Mouse (Mus musculus): ENCODE data around the gene Syt7. TPM values are rescaled to one million over a fixed set of nuclear protein-coding genes. Genes with fewer than 3 reads are reported as not detected.

The Syt7 gene
- 10 to 100 TPM; 39.4 to 41.6 TPM for total RNA-seq (2021)

DNA sequence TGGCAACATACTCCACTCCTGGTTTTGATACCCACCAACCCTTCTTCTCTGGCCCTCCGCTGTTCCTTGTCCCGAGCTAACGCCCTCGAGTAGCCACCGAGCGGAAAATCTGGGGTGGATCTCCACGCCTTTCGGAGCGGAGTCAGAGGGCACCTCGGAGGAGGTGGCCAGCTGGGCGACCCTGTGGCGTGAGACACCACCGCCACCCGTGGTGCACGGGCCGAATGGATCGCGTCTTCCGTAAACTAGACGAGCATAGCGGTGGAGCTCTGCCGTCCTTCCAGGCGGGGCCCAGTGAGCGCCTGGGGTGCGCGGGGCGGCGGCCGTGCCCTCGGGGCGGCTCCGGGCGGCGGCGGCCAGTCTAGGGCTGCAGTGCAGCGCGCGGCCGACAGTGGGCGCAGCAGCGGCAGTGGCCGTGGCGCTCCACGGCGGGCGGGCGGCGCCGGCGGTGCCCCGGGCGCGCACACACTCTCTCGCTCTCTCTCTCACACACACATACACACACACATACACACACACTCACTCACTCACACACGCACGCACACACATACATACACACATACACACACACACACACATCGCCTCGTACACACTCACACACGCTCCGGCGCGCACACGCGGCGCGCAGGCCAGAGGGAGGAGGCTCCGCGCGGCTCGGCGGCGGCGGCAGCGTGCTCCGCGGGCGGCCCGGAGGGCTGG is at the start of gene Syt7:
Gene Syt7 (plus strand): TSS at position 476 of the 699 bp plus-strand sequence.
- intact Hi-C loops (cut with DNase I): no loop called here
- peak; percentile 95 to 98 for DNase-seq

DNA sequence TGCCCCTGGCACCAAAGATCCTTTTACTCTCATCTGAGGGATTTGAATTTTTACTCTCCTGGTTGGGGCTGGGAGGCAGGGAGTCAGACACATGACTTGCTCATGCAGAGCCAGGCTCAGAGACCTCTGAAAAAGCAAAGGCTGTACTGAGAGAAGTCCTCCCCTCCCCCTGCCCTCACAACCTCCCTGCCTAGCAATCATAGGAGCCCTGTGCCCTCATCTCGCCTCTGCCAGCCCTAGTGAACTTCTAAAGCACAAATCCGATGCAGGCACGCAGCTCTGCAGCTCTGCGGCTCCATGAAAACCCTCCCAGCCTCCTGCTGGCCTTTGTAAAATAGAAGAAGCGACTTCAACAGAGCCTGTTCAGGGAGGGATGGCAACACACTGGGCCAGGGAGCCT is 49.6 kb upstream of the Syt7 start:
- intact Hi-C loops (cut with DNase I): no loop called here
- no peak for DNase-seq

DNA sequence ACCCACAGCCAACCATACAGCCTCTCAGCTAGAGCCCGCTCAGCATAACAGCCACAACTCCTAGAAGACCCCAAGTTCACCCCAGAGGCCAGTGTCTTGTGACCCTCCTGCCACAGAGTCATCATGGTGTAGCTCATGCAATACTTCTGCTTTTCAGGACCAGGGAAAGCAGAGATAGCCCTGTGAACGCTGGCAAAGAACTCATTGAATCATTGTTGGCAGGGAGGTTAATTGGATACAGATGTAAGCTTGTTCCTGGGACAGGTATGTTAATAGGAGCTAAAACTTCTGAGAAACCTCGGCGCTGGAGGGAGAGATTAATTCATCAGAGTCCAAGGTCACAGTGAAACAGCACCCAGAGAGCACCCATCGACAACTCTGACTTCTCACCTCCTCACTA is 48.2 kb upstream of the Syt7 start:
- intact Hi-C loops (cut with DNase I): loop anchor here (1.0 to 2.0 kb wide), 2 partner anchors 50 to 55 kb away; no protein-coding TSS in a partner anchor
- DNase-seq: no peak

DNA sequence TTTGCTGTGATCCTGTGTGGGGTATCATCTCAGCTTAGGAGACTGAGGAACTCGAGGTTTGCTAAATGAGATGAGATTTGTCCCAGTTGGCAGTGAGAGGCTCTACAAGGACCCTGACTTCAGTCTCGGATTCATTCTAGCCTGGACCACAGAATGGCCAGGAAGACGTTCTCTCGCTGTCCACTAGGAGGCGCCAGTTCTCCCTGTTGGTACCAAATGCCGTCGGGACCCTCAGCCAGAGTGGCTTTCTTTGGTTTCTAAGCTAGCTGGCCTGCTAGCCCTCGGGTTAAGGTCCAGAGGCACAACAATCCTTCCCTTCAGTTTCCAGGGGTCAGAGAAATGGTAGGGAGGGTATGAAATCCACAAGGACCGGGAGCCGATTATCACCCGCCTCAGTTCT is 47.7 kb upstream of the Syt7 start:
- peak; percentile 47 to 72 for DNase-seq
- intact Hi-C loops (cut with DNase I): loop anchor here (1.0 to 2.0 kb wide), 2 partner anchors 50 to 54 kb away; no protein-coding TSS in a partner anchor

DNA sequence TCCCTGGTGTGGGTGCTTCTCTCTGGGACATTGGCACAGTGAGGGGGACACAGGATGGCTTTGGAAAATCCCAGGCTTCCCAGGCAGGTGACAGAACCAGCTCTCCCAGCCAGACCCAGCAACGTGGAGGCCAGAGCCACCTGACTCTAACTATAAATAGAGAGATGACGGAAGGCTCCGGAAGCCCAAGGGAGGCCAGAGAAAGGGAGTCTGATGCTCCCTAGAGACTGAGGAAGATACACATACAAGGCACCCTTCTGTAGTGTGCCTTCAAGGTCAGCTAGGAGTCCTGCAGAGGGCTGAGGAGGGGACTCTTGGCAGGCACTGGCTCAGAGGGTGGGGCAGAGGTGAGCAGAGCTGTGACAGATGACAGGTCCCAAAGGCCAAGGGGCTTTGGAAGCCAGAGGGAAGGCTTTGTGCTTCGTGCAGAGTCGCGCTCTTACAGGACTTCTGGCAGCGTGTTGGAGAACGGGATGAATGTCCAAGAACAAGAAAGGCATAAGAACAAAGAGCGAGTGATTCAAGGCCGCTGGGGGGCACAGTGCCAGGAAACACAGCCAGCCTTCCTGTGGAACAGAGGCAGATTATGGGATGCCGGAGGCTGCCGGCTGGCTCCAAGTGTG is 47.0 kb upstream of the Syt7 start:
- intact Hi-C loops (cut with DNase I): loop anchor here (1.0 to 2.0 kb wide), 2 partner anchors 49 to 53 kb away; no protein-coding TSS in a partner anchor
- peak; percentile 65 to 72 for DNase-seq

DNA sequence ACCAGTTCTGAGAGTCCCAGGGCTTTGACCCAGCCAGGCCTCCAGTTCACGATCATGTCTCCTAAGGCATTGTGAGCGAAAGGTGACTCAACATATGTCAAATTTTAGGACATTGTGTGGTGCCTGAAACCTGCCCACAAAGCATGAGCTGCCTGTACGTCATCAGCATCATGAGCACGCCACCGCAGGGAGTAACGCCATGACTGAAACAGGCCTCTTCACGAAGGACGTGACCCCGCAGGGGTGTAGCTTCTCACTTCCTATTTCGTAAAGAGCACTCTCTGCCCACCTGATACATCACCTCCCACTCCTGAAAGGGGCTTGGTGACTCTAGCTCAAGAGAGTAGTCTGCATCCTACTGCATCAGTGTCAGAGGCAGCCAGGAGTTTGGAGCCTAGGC is 45.0 kb upstream of the Syt7 start:
- DNase-seq: no peak
- intact Hi-C loops (cut with DNase I): no loop called here

DNA sequence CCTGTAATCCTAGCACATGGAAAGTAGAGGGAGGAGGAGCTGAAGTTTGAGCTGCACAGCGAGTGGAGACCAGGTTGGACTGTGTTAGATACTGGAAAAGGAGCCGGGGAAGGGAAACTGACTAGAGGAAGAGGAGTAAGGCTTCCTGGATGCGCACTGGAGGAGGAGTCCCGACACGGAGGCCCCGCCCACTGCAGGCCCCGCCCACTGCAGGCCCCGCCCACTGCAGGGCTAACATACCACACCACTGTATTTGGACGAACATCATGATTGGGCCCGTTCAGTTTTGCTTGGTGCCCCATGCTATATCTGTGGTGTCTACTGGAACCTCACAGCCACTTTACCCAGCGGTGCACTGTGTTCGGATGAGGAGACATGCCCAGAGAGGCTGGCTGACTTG is 43.2 kb upstream of the Syt7 start:
- intact Hi-C loops (cut with DNase I): no loop called here
- no peak for DNase-seq

DNA sequence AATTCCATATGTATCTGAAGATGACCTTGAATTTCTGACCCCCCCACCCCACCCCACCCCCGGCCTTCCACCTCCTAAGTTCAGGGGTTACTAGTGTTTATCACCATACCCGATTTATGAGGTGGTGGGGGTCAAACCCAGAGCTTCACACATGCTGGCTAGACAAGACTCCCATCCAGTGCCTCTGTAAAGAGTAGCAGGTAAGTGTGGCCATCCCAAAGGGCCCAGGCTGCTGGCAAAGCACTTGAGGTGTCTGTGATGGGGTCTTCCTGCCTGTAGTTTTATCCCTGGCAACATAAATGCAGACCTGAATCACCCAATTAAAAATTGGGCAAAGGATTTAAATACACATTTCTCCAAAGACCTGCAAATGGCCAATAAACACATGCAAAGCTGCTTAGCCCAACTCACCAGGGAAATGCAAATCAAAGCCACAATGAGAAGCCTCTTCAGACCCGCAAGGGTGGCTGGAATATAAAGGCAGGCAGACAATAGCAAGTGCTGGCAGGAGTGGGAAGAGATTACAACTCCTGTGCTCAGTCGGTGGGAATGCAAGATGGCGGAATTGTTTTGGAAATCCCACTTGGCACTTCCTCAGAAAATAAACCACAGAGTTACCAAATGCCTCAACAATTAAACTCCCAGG is 41.1 kb upstream of the Syt7 start:
- intact Hi-C loops (cut with DNase I): no loop called here
- DNase-seq: no peak

DNA sequence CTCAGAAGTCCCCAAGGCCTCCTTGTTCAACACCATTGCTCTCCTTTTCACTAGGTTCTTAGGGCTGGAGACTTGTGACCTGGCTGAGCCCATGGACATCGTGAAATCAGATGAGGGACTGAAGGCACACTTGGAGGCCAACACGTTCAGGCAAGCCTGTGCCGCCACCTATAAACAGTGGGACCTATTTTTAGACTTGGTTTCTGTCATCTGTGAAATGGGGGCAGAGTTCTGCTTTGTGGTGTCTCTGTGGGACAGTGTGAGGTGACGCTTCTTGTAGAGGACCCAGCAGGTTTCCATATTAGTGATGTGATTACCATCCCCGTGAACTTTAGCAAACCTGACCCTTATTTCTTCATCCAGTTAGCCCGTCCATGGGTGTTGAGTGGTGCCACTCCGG is 36.7 kb upstream of the Syt7 start:
- intact Hi-C loops (cut with DNase I): no loop called here
- DNase-seq: no peak

DNA sequence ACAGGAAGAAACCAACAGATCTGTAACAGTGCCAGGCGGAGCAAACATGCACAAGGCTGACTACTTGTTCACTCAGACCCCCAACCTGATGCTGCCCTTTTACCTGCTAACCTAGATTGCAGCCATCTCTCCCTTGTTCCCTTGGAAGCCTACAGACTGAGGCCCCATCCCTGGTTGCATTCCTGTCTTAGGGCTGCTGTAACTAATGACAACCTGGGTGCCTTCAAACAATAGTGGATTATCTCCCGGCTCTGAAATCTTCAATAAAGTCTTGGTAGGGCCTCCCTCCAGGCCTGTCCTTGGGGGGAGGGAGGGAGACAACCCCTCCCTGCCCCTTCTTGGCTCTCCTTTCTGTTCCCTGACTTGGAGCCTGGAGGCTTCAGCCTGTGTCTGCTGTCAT is 34.1 kb upstream of the Syt7 start:
- DNase-seq: no peak
- intact Hi-C loops (cut with DNase I): no loop called here

DNA sequence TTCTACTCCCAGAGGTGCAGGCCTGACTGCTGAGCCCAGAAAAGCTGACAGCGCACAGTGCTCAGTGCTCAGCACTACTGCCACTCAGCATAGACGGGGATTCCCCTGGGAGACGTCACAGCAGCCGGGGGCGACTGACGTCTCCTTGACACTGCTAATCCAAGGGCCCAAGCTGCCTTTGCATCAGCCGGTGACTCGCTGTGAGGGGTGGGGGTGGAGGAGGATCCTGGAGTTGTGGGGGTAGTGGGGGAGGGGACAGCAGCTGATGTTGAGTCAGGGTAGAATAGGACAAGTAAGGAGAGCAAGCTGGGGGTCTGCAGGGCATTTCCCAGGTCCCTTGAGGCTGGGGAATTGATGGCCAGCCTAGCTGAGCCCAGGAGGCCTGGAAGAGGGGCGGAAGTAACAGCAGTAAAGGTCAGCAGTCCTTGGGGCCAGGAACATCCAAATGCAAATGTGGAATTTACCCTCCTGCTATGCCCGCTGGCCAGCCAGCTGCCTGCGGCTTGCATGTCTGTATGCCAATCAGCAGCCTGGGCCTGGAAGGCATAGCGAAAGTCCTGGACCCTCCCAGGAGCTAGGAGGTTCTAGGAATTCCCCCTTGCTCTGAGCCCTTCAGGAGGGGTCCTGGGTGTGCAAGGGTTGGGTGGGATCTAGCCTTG is 31.9 kb upstream of the Syt7 start:
- intact Hi-C loops (cut with DNase I): no loop called here
- DNase-seq: no peak

DNA sequence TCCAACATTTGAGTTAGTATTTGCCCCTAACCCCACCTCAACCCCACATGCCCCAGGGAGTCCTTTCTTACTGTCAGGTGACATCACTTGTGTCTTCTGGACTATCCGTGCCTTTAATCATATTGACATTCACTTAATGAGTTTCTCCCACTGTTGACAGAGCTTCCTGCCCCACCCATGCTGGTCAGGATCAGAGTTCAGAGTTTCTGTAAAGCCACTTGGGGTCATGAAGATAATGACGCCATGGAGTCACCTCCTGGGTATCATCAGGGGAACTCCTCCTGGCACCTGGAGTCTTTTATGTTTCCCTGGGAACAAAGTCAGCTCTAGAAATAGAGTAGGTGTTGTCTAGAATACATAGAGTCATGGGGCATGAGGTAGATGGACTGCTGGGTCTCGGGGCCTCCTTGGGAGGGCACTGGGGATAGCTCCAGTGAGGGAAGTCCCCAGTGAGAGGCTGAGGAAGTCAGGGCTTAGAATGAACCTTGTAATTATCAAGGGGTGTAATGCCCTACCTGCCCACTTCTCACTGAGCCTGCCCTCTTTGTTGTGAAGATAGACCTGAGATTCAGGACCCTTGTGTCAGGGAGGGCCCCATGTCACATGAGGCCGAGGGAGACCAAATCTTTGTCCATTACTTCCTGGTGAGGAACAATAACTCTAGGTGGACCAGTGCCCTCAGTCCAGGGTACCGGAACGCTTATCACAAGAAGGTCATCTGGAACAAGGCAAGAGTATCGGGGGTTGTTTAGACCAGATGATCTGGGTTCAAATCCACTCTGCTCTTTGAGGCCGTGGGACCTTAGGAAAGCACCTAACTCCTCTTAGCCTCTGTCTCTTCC is 29.6 kb upstream of the Syt7 start:
- intact Hi-C loops (cut with DNase I): no loop called here
- DNase-seq: no peak

DNA sequence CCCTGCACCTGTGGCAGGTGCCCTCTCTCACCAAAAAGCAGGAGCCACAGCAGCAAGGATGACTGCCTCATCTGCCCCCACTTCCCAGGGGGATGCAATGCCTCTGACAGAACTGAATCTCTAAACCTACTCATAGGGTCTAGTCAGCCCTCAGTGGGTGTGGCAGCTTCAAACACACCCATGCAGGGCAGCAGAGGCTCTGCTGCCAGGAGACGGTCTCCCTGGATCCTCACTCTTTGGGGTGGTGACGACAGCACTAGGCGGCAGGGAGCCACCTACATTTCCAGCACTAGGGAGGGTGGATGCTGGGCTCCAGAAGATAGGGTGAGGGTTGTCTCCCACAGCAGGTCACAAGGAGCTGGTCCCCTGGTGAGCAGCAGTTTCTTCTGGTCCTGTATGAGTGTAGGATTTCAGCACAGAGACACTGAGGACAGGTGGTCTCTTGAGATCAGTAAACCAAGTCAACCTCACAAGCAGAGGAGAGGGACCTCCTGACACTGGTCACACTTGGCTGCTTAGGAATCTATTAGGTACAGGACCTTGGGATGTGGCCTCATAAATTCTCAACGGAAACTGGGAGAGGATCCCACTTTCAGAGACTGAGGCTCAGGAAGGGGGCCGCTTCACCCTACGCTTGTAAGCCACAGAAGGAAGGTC is 26.3 kb upstream of the Syt7 start:
- DNase-seq: no peak
- intact Hi-C loops (cut with DNase I): no loop called here

DNA sequence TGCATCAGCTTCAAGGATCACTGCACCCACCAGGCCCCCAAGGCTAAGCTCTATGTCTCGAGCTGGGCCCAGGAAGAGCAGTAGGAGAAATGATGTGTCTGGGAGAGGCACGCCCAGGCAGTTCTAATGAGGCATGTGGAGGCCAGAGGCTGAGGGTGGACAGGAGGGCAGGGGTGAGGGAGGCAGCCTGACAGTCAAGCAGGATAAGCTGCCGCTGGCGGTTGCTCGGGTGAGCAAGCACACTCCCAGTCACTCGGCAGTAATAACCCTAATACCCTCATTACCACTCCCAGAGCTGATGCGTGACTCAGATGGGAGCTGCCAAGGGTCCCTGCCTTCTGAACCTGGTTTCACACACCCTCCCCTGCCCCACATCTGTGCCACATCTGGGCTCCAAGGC is 25.0 kb upstream of the Syt7 start:
- no peak for DNase-seq
- intact Hi-C loops (cut with DNase I): no loop called here

DNA sequence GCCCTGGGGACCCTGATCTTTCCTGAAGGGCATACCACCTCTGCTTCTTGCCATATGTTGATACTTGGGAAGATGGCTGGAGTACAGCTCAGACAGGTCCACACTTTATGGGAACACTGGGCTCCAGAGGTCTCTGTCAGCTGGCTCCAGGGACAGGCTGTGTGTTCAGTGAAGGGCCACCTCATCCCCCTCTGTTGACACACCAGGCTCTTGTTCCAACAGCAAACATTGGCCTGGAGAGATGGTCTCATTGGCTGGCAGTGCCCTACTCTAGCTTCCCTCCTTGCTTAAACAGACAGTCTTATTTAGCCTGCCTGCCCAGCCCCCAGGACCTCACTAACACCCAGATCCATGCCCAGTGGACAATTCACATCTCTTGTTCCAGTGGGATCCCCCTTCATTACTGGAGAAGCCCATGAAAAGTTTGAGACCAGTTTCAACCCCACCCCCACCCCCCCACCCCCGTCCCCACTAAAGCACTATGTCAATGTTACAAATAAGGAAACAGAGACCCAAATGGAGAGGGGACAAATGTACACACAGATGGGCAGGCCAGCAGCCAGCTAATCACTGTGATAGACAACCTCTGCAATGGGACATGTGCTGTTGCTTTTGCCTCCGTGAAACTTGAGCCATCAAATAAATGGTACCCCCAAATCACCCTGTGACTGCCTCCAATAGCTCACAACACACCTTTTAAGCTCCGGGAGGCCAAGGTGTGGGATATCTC is 22.6 kb upstream of the Syt7 start:
- intact Hi-C loops (cut with DNase I): no loop called here
- no peak for DNase-seq

DNA sequence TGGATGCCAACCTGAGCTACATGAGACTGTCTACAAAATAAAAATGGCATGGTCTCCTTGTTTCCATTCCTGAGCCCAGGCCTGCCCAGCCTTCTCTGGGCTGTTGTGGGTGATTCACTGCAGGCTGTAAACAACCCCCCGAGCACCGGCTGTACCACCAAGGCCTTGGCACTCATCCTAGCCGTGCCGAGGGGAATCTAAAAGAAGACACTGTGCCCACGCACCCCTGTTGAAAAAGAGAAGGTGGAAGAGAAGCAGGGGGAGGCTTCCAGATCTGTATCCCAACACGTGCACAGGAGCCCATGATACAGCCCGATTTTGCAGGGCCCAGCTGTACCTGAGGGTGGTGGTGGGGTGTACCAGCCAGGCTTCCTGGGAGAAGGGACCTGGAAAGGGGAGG is 21.1 kb upstream of the Syt7 start:
- DNase-seq: no peak
- intact Hi-C loops (cut with DNase I): no loop called here

DNA sequence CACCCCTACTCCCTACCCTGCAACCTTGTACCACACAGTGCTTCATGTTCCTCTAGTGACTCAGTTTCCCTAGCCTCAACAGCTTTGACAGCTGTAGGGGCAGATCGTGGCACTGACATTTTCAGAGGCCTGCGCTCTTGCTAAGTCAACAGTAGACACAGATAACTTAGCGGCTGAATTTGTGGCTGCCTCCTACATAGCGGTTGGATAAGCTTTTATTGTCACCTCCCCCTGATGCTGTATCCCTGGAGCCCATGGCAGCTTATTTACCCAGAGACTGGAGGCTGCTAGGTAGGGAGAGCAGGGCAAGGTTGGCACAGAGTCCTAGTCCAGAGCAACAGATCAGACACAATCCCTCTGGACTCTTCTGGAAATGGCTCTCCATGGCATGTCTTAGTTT is 19.0 kb upstream of the Syt7 start:
- intact Hi-C loops (cut with DNase I): no loop called here
- no peak for DNase-seq

DNA sequence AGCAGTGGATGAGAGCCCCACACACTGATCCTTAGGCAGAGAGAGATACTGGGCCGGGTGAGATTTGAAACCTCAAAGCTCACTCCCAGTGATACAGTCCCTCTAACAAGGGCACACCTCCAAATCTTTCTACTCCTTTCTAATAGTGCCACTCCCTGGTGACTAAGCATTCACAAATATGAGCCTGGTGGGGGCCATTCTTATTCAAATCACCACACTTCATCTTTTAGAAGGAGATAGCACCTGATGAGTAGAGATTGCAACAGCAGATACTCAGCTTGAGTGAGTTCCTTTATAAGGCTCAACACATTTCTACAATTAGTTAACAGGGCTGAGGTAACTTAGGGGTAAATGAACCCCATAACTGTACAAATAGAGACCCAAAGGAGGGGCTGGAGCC is 15.7 kb upstream of the Syt7 start:
- no peak for DNase-seq
- intact Hi-C loops (cut with DNase I): no loop called here

DNA sequence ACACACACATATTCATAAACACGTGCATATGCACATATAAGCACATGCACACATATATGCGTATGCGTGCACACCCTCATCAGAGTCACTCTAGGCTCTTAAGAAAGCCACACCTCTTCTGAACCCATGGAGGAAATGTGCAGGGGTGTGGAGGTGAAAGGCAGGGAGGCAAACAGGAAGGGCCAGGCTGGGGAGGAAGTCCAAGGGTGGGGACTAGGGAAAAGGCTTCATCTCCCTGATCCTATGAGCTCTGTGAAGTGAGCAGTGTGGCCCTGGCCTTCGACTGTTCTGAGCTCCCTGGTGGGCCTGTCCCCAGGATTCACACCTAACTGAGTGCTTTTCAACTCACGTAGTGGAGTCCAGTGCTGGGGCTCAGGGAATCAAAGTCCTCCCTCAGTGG is 13.6 kb upstream of the Syt7 start:
- intact Hi-C loops (cut with DNase I): no loop called here
- peak; percentile 23 to 32 for DNase-seq

Measured in heart, postnatal 36 days (tissue).